Mouse (Mus musculus) liver (tissue): Measurements from ENCODE around the gene Ywhab.
A peak's percentile ranks its signal among the peaks of the same experiment; 100 is the strongest.

Source experiments
- DNase-seq: peaks from one replicate; pipeline ENCODE4 v3.0.0-alpha.2; 2020; ENCODE audit warnings: mixed read lengths

The Ywhab gene

GRCm38 (mm10) chr2:164010496-164010895 is 15.7 kb downstream of the Ywhab start:
- no peak for DNase-seq

GRCm38 (mm10) chr2:164010944-164011343 is 16.2 kb downstream of the Ywhab start:
- DNase-seq = no peak

GRCm38 (mm10) chr2:164015304-164015703 is 20.5 kb downstream of the Ywhab start:
- DNase-seq = no peak

GRCm38 (mm10) chr2:164018910-164019309 is 24.1 kb downstream of the Ywhab start:
- no peak for DNase-seq

- no peak for DNase-seq
These were observed 25.2 kb downstream of the Ywhab start for GRCm38 (mm10) chr2:164019943-164020342.

- no peak for DNase-seq
These were observed 27.3 kb downstream of the Ywhab start for GRCm38 (mm10) chr2:164022104-164022503.

GRCm38 (mm10) chr2:164025150-164025549 is 30.4 kb downstream of the Ywhab start, which contains the start of gene Pabpc1l:
Pabpc1l (plus strand) TSS chr2:164025450.
- no peak for DNase-seq

GRCm38 (mm10) chr2:164031147-164031546 is 36.4 kb downstream of the Ywhab start:
- DNase-seq = no peak

GRCm38 (mm10) chr2:164032973-164033372 is 38.2 kb downstream of the Ywhab start:
- no peak for DNase-seq

- DNase-seq = peak; percentile 16
These were observed 41.8 kb downstream of the Ywhab start for GRCm38 (mm10) chr2:164036520-164037019.

- DNase-seq = no peak
These were observed 43.8 kb downstream of the Ywhab start for GRCm38 (mm10) chr2:164038407-164039028.

- DNase-seq = no peak
These were observed 46.2 kb downstream of the Ywhab start for GRCm38 (mm10) chr2:164040949-164041348.

GRCm38 (mm10) chr2:164041523-164041922 is 46.8 kb downstream of the Ywhab start:
- no peak for DNase-seq

- DNase-seq = peak; percentile 59
These were observed 52.5 kb downstream of the Ywhab start for GRCm38 (mm10) chr2:164047197-164047690.

GRCm38 (mm10) chr2:164053767-164054166 is 59.0 kb downstream of the Ywhab start:
- DNase-seq = no peak

- no peak for DNase-seq
These were observed 59.9 kb downstream of the Ywhab start for GRCm38 (mm10) chr2:164054671-164055070.

- no peak for DNase-seq
These were observed 65.0 kb downstream of the Ywhab start for GRCm38 (mm10) chr2:164059634-164060235.
